Mouse (Mus musculus) hindbrain, embryonic 10.5 days (tissue): ENCODE data around the gene Aldoart1. TPM values are rescaled to one million over a fixed set of nuclear protein-coding genes. Genes with fewer than 3 reads are reported as not detected.

Experiments used
- DNase-seq: peaks from one replicate; pipeline ENCODE4 v3.0.0-alpha.2; 2017; ENCODE audit warnings: low spot score
- H3K27ac ChIP-seq: fragments of 300-500 bp; sonication (generic); 2 replicates; pipeline ENCODE4 v1.5.1; 2016; ENCODE audit warnings: mild to moderate bottlenecking, moderate library complexity
- H3K27me3 ChIP-seq: fragments of 300-500 bp; sonication (generic); 2 replicates; pipeline ENCODE4 v1.6.1; 2016; ENCODE audit warnings: mild to moderate bottlenecking; ENCODE audit not compliant: poor library complexity, insufficient read depth, severe bottlenecking
- H3K36me3 ChIP-seq: fragments of 300-500 bp; sonication (generic); 2 replicates; pipeline ENCODE4 v1.6.1; 2016; ENCODE audit warnings: mild to moderate bottlenecking, moderate library complexity
- H3K4me1 ChIP-seq: fragments of 300-500 bp; sonication (generic); replicated peaks from 2 replicates; pipeline ENCODE4 v1.6.1; 2016; ENCODE audit warnings: mild to moderate bottlenecking
- H3K4me3 ChIP-seq: fragments of 300-500 bp; sonication (generic); 2 replicates; pipeline ENCODE4 v1.5.1; 2016; ENCODE audit warnings: mild to moderate bottlenecking, moderate library complexity
- H3K9me3 ChIP-seq: fragments of 300-500 bp; sonication (generic); 2 replicates; pipeline ENCODE4 v1.6.1; 2016; ENCODE audit warnings: mild to moderate bottlenecking, moderate library complexity
- WGBS: fragments of 180-500 bp; shearing (Covaris S2); methylation state at CpG from one replicate; pipeline ENCODE4 v1.1.7; 2016; 5-methylcytosine and 5-hydroxymethylcytosine counted together
- polyA plus RNA-seq: library from polyadenylated mRNA; unstranded; fragments of >200 nt; fragmentation: Nextera tagmentation; extraction: Ambion mirVana; gene quantifications from 2 replicates; pipeline ENCODE4 v1.2.1, GENCODE M21; 2016

Gene Aldoart1
- polyA plus RNA-seq = not detected in 2 replicates

DNA sequence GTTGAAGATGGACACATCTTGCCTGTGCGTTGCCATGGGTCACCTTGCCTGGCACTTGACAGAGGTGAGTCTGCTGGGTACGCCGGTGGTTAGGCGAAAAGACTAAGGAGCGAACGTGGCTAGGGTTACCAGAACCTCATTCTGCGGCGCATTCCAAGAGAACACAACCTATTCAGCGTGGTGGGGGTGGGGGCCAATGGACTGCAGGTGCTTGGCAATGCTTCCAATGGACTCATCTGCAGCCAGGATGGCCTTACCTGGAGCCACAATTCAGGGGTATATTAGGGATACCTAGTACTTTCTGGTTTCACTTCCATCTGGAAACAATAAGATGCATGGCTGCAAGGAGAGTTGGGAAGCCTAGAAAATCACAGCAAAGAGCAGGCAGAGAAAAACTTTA, at the start of gene Aldoart1:
Gene Aldoart1 (minus strand): TSS at position 101 of the 400 bp plus-strand sequence.
- no peak for DNase-seq
- no peak within 1 kb of the TSS for H3K27ac ChIP-seq
- H3K27me3 ChIP-seq = no peaks in the 10 kb centered on the region
- H3K4me1 ChIP-seq = no peaks in the 10 kb centered on the region
- no peaks in the 10 kb centered on the region for H3K36me3 ChIP-seq
- H3K9me3 ChIP-seq = no peaks in the 10 kb centered on the region
- WGBS = 90% methylated on average over 9 of the region's 9 CpGs
- H3K4me3 ChIP-seq = no peak within 1 kb of the TSS

DNA sequence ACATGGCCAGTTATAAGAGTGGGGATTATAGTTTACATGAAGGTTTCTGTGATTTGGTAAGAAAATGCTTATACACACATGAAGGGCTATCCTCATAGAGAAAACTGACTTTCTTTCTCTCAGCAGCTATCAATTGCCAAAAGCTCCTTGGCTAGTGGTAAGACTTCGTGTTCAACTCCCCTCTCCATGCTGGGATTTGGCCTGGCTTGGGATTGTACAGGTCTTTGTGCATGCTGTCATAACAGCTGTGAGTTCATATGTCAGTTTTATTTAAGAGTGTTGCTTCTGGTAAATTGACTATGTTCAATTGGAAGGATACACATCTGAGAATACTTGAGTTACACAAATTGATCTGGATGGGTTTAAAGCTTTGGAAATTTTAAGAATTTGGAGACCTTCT, 49.1 kb upstream of the Aldoart1 start:
- Histone ChIP-seq H3K9me3 (no peaks in the 10 kb centered on the region), H3K4me3 (no peak overlapping the region), H3K27me3 (no peaks in the 10 kb centered on the region), H3K27ac (no peak overlapping the region), H3K36me3 (no peaks in the 10 kb centered on the region), H3K4me1 (no peaks in the 10 kb centered on the region)
- 80% methylated on average over 1 of the region's 1 CpGs for WGBS
- DNase-seq = no peak

DNA sequence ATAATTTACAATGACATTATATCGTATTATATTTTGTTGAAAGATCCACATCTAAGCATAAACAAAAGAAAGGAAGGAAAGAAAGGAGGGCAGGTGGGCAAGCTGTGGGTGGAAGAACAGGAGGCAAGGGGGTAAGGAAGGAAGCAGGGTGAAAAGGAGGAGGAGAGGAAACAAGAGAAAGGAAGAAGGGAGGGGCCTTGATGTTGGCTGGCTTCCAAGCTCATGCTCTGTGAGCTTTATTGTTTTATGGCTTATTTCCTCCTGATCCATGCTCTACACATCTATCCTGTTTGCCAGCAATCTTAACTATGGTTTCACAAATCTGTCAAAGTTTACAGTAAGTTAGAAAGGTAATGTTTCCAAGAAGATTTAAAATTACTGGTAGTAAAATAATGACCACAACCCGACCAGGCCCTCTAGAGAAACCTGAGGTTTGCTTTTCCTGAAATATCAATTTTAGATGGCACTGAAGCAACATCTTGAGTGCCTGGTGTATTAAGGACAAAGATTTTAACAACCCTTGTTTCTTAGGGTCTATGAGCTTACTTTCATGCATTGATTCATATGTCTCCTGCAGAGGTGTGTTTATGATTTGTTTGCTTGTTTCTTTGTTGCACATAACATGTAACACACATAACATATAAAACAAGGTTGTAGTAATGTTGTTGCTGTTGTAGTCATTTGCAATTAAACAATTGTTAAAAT, 13.1 kb upstream of the Aldoart1 start:
- 86% methylated on average over 2 of the region's 2 CpGs for WGBS
- H3K36me3 ChIP-seq = no peaks in the 10 kb centered on the region
- DNase-seq = no peak
- H3K27me3 ChIP-seq = no peaks in the 10 kb centered on the region
- H3K9me3 ChIP-seq = no peaks in the 10 kb centered on the region
- H3K4me1 ChIP-seq = no peaks in the 10 kb centered on the region
- H3K27ac ChIP-seq = no peak overlapping the region
- no peak overlapping the region for H3K4me3 ChIP-seq

DNA sequence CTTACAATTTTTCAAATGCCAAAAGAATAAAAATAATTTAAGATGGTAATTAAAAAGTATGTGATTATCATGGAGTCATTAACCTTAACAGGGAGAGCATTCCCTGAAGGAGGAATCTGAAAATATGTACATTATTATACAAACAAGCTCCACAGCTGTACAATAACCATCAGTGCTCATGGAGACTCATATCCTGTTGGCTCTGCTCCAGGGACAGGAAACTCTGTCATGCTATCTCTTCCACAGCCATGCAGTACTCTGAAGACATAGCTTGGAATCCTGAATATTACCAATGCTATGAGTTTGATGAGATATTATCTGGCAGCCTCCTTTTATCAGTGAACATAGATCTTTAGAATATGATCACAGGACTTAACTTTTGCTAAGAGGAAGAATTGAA, 8.2 kb downstream of the Aldoart1 start:
- DNase-seq = no peak
- H3K4me1 ChIP-seq = no peaks in the 10 kb centered on the region
- no peak overlapping the region for H3K4me3 ChIP-seq
- no peaks in the 10 kb centered on the region for H3K27me3 ChIP-seq
- no peak overlapping the region for H3K27ac ChIP-seq
- no peaks in the 10 kb centered on the region for H3K36me3 ChIP-seq
- no peaks in the 10 kb centered on the region for H3K9me3 ChIP-seq

DNA sequence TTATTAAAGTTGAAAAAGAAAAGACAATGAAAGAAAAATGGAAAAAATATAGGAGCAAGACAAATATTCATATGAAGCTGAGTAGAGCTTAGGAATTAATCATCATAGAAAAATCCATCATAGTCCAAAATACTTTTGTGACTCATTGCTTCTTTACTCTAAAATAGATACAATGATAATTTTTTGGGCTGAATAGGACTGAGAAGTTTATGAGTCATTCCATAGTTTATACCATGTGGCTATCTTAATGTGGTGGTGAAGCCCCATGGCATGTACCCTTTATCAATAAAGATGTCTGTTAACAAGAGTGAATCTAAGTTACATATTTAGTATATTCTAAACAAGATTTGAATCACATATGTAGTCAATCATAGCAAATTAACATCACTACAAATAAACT, 9.4 kb downstream of the Aldoart1 start:
- Histone ChIP-seq H3K4me3 (no peak overlapping the region), H3K36me3 (no peaks in the 10 kb centered on the region), H3K9me3 (no peaks in the 10 kb centered on the region), H3K27ac (no peak overlapping the region), H3K27me3 (no peaks in the 10 kb centered on the region), H3K4me1 (no peaks in the 10 kb centered on the region)
- DNase-seq = no peak

DNA sequence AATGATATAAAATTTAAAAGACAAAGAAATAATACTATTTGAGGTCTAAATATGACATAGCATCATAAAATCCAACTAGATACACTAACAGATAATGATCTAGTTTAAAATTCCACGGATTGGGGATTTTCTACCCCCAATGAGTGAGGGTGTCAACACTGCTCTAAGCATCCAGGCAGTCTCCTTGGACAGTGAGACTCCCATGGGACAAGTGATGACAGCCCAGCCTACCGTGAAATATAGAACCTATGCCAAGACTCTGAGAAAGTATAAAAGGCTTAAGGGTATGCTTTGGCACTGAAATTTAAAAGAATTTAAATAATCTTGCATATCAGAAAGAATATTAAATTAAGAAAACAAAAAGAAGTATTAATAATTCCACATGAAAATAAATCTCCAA, 16.0 kb downstream of the Aldoart1 start:
- Histone ChIP-seq H3K4me3 (no peak overlapping the region), H3K27me3 (no peaks in the 10 kb centered on the region), H3K4me1 (no peaks in the 10 kb centered on the region), H3K36me3 (no peaks in the 10 kb centered on the region), H3K27ac (no peak overlapping the region), H3K9me3 (no peaks in the 10 kb centered on the region)
- no peak for DNase-seq
- 64% methylated on average over 2 of the region's 2 CpGs for WGBS

DNA sequence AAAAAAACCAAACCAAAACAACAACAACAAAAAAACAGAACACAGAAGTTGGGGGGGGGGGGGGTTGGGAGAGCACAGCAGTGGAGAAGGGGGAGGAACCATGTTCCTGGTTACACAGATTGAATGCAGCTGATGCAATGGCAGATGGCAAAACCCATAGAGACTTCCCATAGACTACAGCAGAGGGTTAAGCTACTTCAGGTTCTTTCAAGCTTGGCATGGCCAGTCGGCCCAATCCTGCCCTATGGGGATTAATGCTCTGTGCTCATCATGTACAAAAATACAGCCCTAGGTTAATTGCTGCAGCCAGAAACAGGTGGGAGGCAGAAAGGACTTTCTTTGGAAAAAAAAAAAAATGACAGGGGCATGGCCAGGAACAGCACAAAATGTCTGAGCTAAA, 17.0 kb downstream of the Aldoart1 start:
- no peak for DNase-seq
- Histone ChIP-seq H3K36me3 (no peaks in the 10 kb centered on the region), H3K4me3 (no peak overlapping the region), H3K27me3 (no peaks in the 10 kb centered on the region), H3K9me3 (no peaks in the 10 kb centered on the region), H3K4me1 (no peaks in the 10 kb centered on the region), H3K27ac (no peak overlapping the region)
- WGBS = 69% methylated on average over 1 of the region's 1 CpGs

DNA sequence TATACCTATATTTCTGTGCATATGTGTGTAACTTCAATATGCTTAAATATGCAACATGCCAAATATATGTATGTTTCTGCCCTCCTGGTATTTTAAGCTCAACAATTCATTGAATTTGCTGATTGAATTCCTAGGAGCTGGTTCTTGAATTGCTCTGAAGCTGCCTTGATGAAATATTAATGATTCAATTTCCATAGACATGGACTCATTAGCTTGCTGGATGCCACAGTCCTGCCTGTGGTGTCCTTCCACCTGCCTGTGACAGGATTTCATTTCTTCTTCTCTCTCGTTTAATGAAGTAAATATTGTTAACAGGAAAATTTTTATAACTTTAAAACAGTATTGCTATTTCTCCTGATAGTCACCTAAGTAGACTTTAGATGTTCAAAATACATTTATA, 51.6 kb downstream of the Aldoart1 start:
- Histone ChIP-seq H3K36me3 (no peaks in the 10 kb centered on the region), H3K27me3 (no peaks in the 10 kb centered on the region), H3K27ac (no peak overlapping the region), H3K9me3 (no peaks in the 10 kb centered on the region), H3K4me1 (no peaks in the 10 kb centered on the region), H3K4me3 (no peak overlapping the region)
- 70% methylated on average over 1 of the region's 1 CpGs for WGBS
- no peak for DNase-seq
